Mouse (Mus musculus) neural tube, embryonic 12.5 days (tissue): ENCODE measurements at regions not wholly inside any gene's neighbourhood (a gene's known extent, or its start where the extent isn't known, plus 50 kb on each side); places are given as distances from the start of the nearest gene placed in this dataset.

ENCODE experiments used
- ATAC-seq: fragments of 200-750 bp; cut with Nextera tagmentation; 2 replicates; pipeline ENCODE4 v1.8.0; 2017; ENCODE audit warnings: low read depth, mild to moderate bottlenecking, moderate TSS enrichment, moderate library complexity; ENCODE audit not compliant: low FRiP score
- H3K27ac ChIP-seq: fragments of 300-500 bp; sonication (generic); 2 replicates; pipeline ENCODE4 v1.5.1; 2016
- H3K27me3 ChIP-seq: fragments of 300-500 bp; sonication (generic); replicated peaks from 2 replicates; pipeline ENCODE4 v1.6.1; 2016; ENCODE audit warnings: mild to moderate bottlenecking
- H3K36me3 ChIP-seq: fragments of 300-500 bp; sonication (generic); 2 replicates; pipeline ENCODE4 v1.6.1; 2016; ENCODE audit warnings: mild to moderate bottlenecking
- H3K4me1 ChIP-seq: fragments of 300-500 bp; sonication (generic); 2 replicates; pipeline ENCODE4 v1.6.1; 2016
- H3K4me2 ChIP-seq: fragments of 300-500 bp; sonication (generic); replicated peaks from 2 replicates; pipeline ENCODE4 v1.6.1; 2016; ENCODE audit warnings: mild to moderate bottlenecking
- H3K4me3 ChIP-seq: fragments of 300-500 bp; sonication (generic); 2 replicates; pipeline ENCODE4 v1.5.1; 2016
- H3K9ac ChIP-seq: fragments of 300-500 bp; sonication (generic); 2 replicates; pipeline ENCODE4 v1.6.1; 2016; ENCODE audit warnings: mild to moderate bottlenecking
- H3K9me3 ChIP-seq: fragments of 300-500 bp; sonication (generic); 2 replicates; pipeline ENCODE4 v1.6.1; 2016; ENCODE audit warnings: mild to moderate bottlenecking
- WGBS: fragments of 180-500 bp; shearing (Covaris S2); methylation state at CpG from one replicate; pipeline ENCODE4 v1.1.7; 2016; 5-methylcytosine and 5-hydroxymethylcytosine counted together

- ATAC-seq: no peak
- H3K9me3 ChIP-seq: no peaks in the 10 kb centered on the region
These were observed 270.7 kb upstream of the Rgmb start for GRCm38 (mm10) chr17:16101548-16101947.

GRCm38 (mm10) chr17:16092952-16093351 lies 262.1 kb upstream of the Rgmb start:
- no peaks in the 10 kb centered on the region for H3K36me3 ChIP-seq
- H3K4me1 ChIP-seq: no peaks in the 10 kb centered on the region
- H3K4me2 ChIP-seq: no peak overlapping the region
- no peak overlapping the region for H3K4me3 ChIP-seq
- ATAC-seq: no peak
- H3K9me3 ChIP-seq: no peaks in the 10 kb centered on the region
- no peaks in the 10 kb centered on the region for H3K27me3 ChIP-seq
- 92% methylated on average over 4 of the region's 4 CpGs for WGBS
- no peak overlapping the region for H3K9ac ChIP-seq
- no peak overlapping the region for H3K27ac ChIP-seq

More at GRCm38 (mm10) chr17:16101548-16101947, 270.7 kb upstream of the Rgmb start:
- no peaks in the 10 kb centered on the region for H3K36me3 ChIP-seq
- no peak overlapping the region for H3K4me3 ChIP-seq
- H3K4me1 ChIP-seq: no peaks in the 10 kb centered on the region
- WGBS: 67% methylated on average over 2 of the region's 2 CpGs
- H3K27ac ChIP-seq: no peak overlapping the region
- no peak overlapping the region for H3K4me2 ChIP-seq
- no peak overlapping the region for H3K9ac ChIP-seq
- no peaks in the 10 kb centered on the region for H3K27me3 ChIP-seq

GRCm38 (mm10) chr17:16089619-16090280 lies 258.9 kb upstream of the Rgmb start:
- Histone ChIP-seq H3K27ac (no peak overlapping the region), H3K4me2 (no peak overlapping the region), H3K4me1 (no peaks in the 10 kb centered on the region), H3K9ac (no peak overlapping the region), H3K4me3 (no peak overlapping the region), H3K9me3 (no peaks in the 10 kb centered on the region), H3K36me3 (no peaks in the 10 kb centered on the region), H3K27me3 (no peaks in the 10 kb centered on the region)
- ATAC-seq: peak; percentile 84
- WGBS: 69% methylated on average over 8 of the region's 8 CpGs

- no peak overlapping the region for H3K4me3 ChIP-seq
- H3K9ac ChIP-seq: no peak overlapping the region
- peak; percentile 96 for ATAC-seq
- no peaks in the 10 kb centered on the region for H3K27me3 ChIP-seq
- no peaks in the 10 kb centered on the region for H3K4me1 ChIP-seq
- H3K9me3 ChIP-seq: no peaks in the 10 kb centered on the region
- H3K27ac ChIP-seq: peak overlapping the region; percentile 32; the same call in 1 of the 2 replicates
- peak overlapping the region; percentile 33 for H3K4me2 ChIP-seq
- 38% methylated on average over 5 of the region's 5 CpGs for WGBS
- no peaks in the 10 kb centered on the region for H3K36me3 ChIP-seq
These were observed 258.2 kb upstream of the Rgmb start for GRCm38 (mm10) chr17:16088879-16089618.

GRCm38 (mm10) chr17:16087046-16087445 lies 256.2 kb upstream of the Rgmb start:
- H3K27ac ChIP-seq: no peak overlapping the region
- no peaks in the 10 kb centered on the region; the same call in 1 of the 2 replicates for H3K4me1 ChIP-seq
- H3K36me3 ChIP-seq: no peaks in the 10 kb centered on the region
- H3K27me3 ChIP-seq: no peaks in the 10 kb centered on the region
- 70% methylated on average over 2 of the region's 2 CpGs for WGBS
- no peaks in the 10 kb centered on the region for H3K9me3 ChIP-seq
- no peak overlapping the region for H3K4me2 ChIP-seq
- no peak for ATAC-seq
- H3K4me3 ChIP-seq: no peak overlapping the region
- H3K9ac ChIP-seq: no peak overlapping the region

GRCm38 (mm10) chr17:16082842-16083241 lies 252.0 kb upstream of the Rgmb start:
- H3K27me3 ChIP-seq: no peaks in the 10 kb centered on the region
- 85% methylated on average over 3 of the region's 3 CpGs for WGBS
- no peaks in the 10 kb centered on the region for H3K36me3 ChIP-seq
- ATAC-seq: no peak
- H3K27ac ChIP-seq: no peak overlapping the region
- H3K4me2 ChIP-seq: no peak overlapping the region
- H3K9me3 ChIP-seq: no peaks in the 10 kb centered on the region
- no peaks in the 10 kb centered on the region; the same call in 1 of the 2 replicates for H3K4me1 ChIP-seq
- H3K9ac ChIP-seq: no peak overlapping the region
- H3K4me3 ChIP-seq: no peak overlapping the region

- 60% methylated on average over 3 of the region's 3 CpGs for WGBS
- Histone ChIP-seq H3K36me3 (no peaks in the 10 kb centered on the region), H3K9me3 (no peaks in the 10 kb centered on the region), H3K4me3 (no peak overlapping the region), H3K4me1 (no peaks in the 10 kb centered on the region; the same call in 1 of the 2 replicates), H3K27me3 (no peaks in the 10 kb centered on the region), H3K9ac (no peak overlapping the region), H3K27ac (no peak overlapping the region), H3K4me2 (no peak overlapping the region)
- no peak for ATAC-seq
These were observed 247.7 kb upstream of the Rgmb start for GRCm38 (mm10) chr17:16078549-16078948.

GRCm38 (mm10) chr17:16069334-16069733 lies 238.5 kb upstream of the Rgmb start:
- H3K27me3 ChIP-seq: no peaks in the 10 kb centered on the region
- no peaks in the 10 kb centered on the region for H3K4me1 ChIP-seq
- 56% methylated on average over 1 of the region's 1 CpGs for WGBS
- no peak overlapping the region for H3K4me2 ChIP-seq
- ATAC-seq: no peak
- H3K36me3 ChIP-seq: no peaks in the 10 kb centered on the region
- H3K9ac ChIP-seq: no peak overlapping the region
- H3K9me3 ChIP-seq: no peaks in the 10 kb centered on the region
- H3K27ac ChIP-seq: no peak overlapping the region
- H3K4me3 ChIP-seq: no peak overlapping the region

GRCm38 (mm10) chr17:16067858-16068257 lies 237.0 kb upstream of the Rgmb start:
- no peaks in the 10 kb centered on the region for H3K27me3 ChIP-seq
- H3K9me3 ChIP-seq: no peaks in the 10 kb centered on the region
- H3K4me2 ChIP-seq: no peak overlapping the region
- no peak overlapping the region for H3K4me3 ChIP-seq
- no peak overlapping the region for H3K9ac ChIP-seq
- WGBS: 96% methylated on average over 2 of the region's 2 CpGs
- H3K4me1 ChIP-seq: no peaks in the 10 kb centered on the region
- no peak for ATAC-seq
- H3K36me3 ChIP-seq: no peaks in the 10 kb centered on the region
- H3K27ac ChIP-seq: no peak overlapping the region

GRCm38 (mm10) chr17:16054481-16054880 lies 223.6 kb upstream of the Rgmb start:
- H3K9ac ChIP-seq: no peak overlapping the region
- no peaks in the 10 kb centered on the region for H3K36me3 ChIP-seq
- H3K27ac ChIP-seq: no peak overlapping the region
- ATAC-seq: no peak
- H3K9me3 ChIP-seq: no peaks in the 10 kb centered on the region
- WGBS: 59% methylated on average over 3 of the region's 3 CpGs
- no peak overlapping the region for H3K4me3 ChIP-seq
- H3K4me1 ChIP-seq: no peaks in the 10 kb centered on the region
- no peak overlapping the region for H3K4me2 ChIP-seq
- no peaks in the 10 kb centered on the region for H3K27me3 ChIP-seq

- H3K4me3 ChIP-seq: no peak overlapping the region
- no peaks in the 10 kb centered on the region for H3K36me3 ChIP-seq
- no peaks in the 10 kb centered on the region for H3K27me3 ChIP-seq
- WGBS: 59% methylated on average over 5 of the region's 5 CpGs
- H3K9ac ChIP-seq: no peak overlapping the region
- H3K4me1 ChIP-seq: no peaks in the 10 kb centered on the region
- H3K9me3 ChIP-seq: no peaks in the 10 kb centered on the region
- H3K27ac ChIP-seq: no peak overlapping the region
- H3K4me2 ChIP-seq: no peak overlapping the region
- no peak for ATAC-seq
These were observed 220.9 kb upstream of the Rgmb start for GRCm38 (mm10) chr17:16051713-16052112.

GRCm38 (mm10) chr17:16041542-16042251 lies 210.9 kb upstream of the Rgmb start:
- Histone ChIP-seq H3K4me2 (no peak overlapping the region), H3K4me1 (no peaks in the 10 kb centered on the region), H3K27ac (no peak overlapping the region), H3K36me3 (no peaks in the 10 kb centered on the region), H3K9ac (no peak overlapping the region), H3K4me3 (no peak overlapping the region), H3K9me3 (no peaks in the 10 kb centered on the region), H3K27me3 (no peaks in the 10 kb centered on the region)
- no peak for ATAC-seq
- WGBS: 58% methylated on average over 5 of the region's 5 CpGs
